Mouse (Mus musculus) left cerebral cortex, adult 18-20 months (tissue): Measurements from ENCODE around the gene Ube2m. TPM values are rescaled to one million over a fixed set of nuclear protein-coding genes. Genes with fewer than 3 reads are reported as not detected.

Experiments used
- DNase-seq, 2 experiments: peaks; one replicate each; pipeline ENCODE4 v3.0.0; 2021 to 2022; ENCODE audit warnings: low spot score in 2 of 2, mixed read lengths in 1 of 2
- total RNA-seq, 2 experiments: library from RNA; stranded (reverse); gene quantifications; 2 replicates each; pipeline ENCODE4 v1.2.3; 2021

The Ube2m gene
- total RNA-seq, 2 experiments from 2014 or later = 234 to 240 TPM

- DNase-seq = peak; percentile 99
Measured at GRCm38 (mm10) chr7:13034148-13034977, 3.7 kb downstream of the Ube2m start, which contains the start of gene Chmp2a. Gene Chmp2a (minus strand): TSS chr7:13034807.

- no peak for DNase-seq
Measured at GRCm38 (mm10) chr7:13033451-13034147, 4.5 kb downstream of the Ube2m start.

GRCm38 (mm10) chr7:13032541-13032940 is 5.5 kb downstream of the Ube2m start:
- no peak for DNase-seq

- DNase-seq = no peak
Measured at GRCm38 (mm10) chr7:13031983-13032382, 6.1 kb downstream of the Ube2m start.

- DNase-seq = no peak
Measured at GRCm38 (mm10) chr7:13031069-13031468, 7.0 kb downstream of the Ube2m start.

- DNase-seq = no peak
Measured at GRCm38 (mm10) chr7:13028986-13029385, 9.1 kb downstream of the Ube2m start.

GRCm38 (mm10) chr7:13025511-13026112 is 12.5 kb downstream of the Ube2m start:
- no peak for DNase-seq

- DNase-seq = peak; percentile 77 to 79
Measured at GRCm38 (mm10) chr7:13024805-13025204, 13.3 kb downstream of the Ube2m start.

- peak; percentile 92 to 95 for DNase-seq
Measured at GRCm38 (mm10) chr7:13023928-13024731, 13.9 kb downstream of the Ube2m start.

- no peak for DNase-seq
Measured at GRCm38 (mm10) chr7:13022773-13023535, 15.1 kb downstream of the Ube2m start.

- no peak for DNase-seq
Measured at GRCm38 (mm10) chr7:13015217-13015616, 22.9 kb downstream of the Ube2m start.

- no peak for DNase-seq
Measured at GRCm38 (mm10) chr7:13014275-13014839, 23.7 kb downstream of the Ube2m start.

- DNase-seq = no peak
Measured at GRCm38 (mm10) chr7:13013671-13014070, 24.4 kb downstream of the Ube2m start.

GRCm38 (mm10) chr7:13010005-13010908 is 27.8 kb downstream of the Ube2m start, which contains the start of gene Zbtb45:
Gene Zbtb45 (minus strand): TSS chr7:13010034.
- DNase-seq = no peak

GRCm38 (mm10) chr7:13009143-13010004 is 28.7 kb downstream of the Ube2m start:
- peak; percentile 89 to 91 for DNase-seq

- DNase-seq = no peak
Measured at GRCm38 (mm10) chr7:13007341-13008092, 30.6 kb downstream of the Ube2m start.

- DNase-seq = no peak
Measured at GRCm38 (mm10) chr7:13006531-13006930, 31.5 kb downstream of the Ube2m start.
